ENCODE assay signal across 14 mouse cellular contexts in genomic region chr11:102610675-102611316, GRCm38 (mm10). TPM values are rescaled to one million over a fixed set of nuclear protein-coding genes. Genes with fewer than 3 reads are reported as not detected.
DNase-seq lines count a peak whose midpoint lies in the region; ATAC-seq and TF ChIP-seq lines count a peak whose summit lies in the region.
"Had no signal": no experiment of that assay in that cellular context is flagged by ENCODE, and none has a peak within 500 bp of the region (broad histone marks: within the 10 kb centered on the region; RNA-seq: fewer than 3 reads in every experiment).

No protein-coding gene starts in this region.

- peak overlapping the region; percentile 46 for H3K27ac ChIP-seq in heart, postnatal 0 days (ENCODE audit: low read depth)
- H3K27ac ChIP-seq in midbrain, embryonic 12.5 days (replicated peaks): peak overlapping the region; percentile 71
- H3K27ac ChIP-seq in midbrain, embryonic 15.5 days: no peak overlapping the region
- peak overlapping the region; percentile 58 for H3K27ac ChIP-seq in intestine, embryonic 15.5 days
- H3K27ac ChIP-seq in stomach, embryonic 16.5 days (ENCODE audit: low read length): peak overlapping the region; percentile 65

- intact Hi-C loops in heart, postnatal 36 days (cut with DNase I): no loop called here

- ATAC-seq in heart, postnatal 0 days (ENCODE audit: insufficient read depth, low read depth): no peak
- 0 out of 2 replicates have a peak, but pooled peaks have one; percentile 4 for ATAC-seq in midbrain, embryonic 12.5 days (ENCODE audit: low FRiP score, low read depth)
- no peak for ATAC-seq in midbrain, embryonic 15.5 days (replicated peaks)
- ATAC-seq in intestine, embryonic 15.5 days: no peak
- ATAC-seq in stomach, embryonic 16.5 days (ENCODE audit: insufficient read depth, low FRiP score): no peak; the same call in 1 of the 2 replicates

- 52% methylated on average over 9 of the region's 9 CpGs for WGBS in heart, postnatal 0 days
- WGBS in midbrain, embryonic 12.5 days: 9% methylated on average over 9 of the region's 9 CpGs
- WGBS in midbrain, embryonic 15.5 days: 11% methylated on average over 9 of the region's 9 CpGs
- WGBS in intestine, embryonic 15.5 days: 33% methylated on average over 9 of the region's 9 CpGs
- WGBS in stomach, embryonic 16.5 days: 21% methylated on average over 9 of the region's 9 CpGs

- H3K4me2 ChIP-seq in heart, postnatal 0 days (ENCODE audit: low read depth, low read length): no peak overlapping the region
- no peak overlapping the region for H3K4me2 ChIP-seq in midbrain, embryonic 12.5 days (replicated peaks)
- H3K4me2 ChIP-seq in midbrain, embryonic 15.5 days: no peak overlapping the region
- no peak overlapping the region; the same call in 1 of the 2 replicates for H3K4me2 ChIP-seq in intestine, embryonic 15.5 days (replicated peaks)
- 0 out of 2 replicates have a peak overlapping the region, but pooled peaks have one; percentile 16 for H3K4me2 ChIP-seq in stomach, embryonic 16.5 days (ENCODE audit: low read depth, low read length)

- no peaks in the 10 kb centered on the region for H3K36me3 ChIP-seq in heart, postnatal 0 days (replicated peaks; ENCODE audit: control insufficient read depth, insufficient read depth, low read length)
- no peaks in the 10 kb centered on the region for H3K36me3 ChIP-seq in midbrain, embryonic 12.5 days
- no peaks in the 10 kb centered on the region for H3K36me3 ChIP-seq in midbrain, embryonic 15.5 days (replicated peaks)
- H3K36me3 ChIP-seq in intestine, embryonic 15.5 days: no peaks in the 10 kb centered on the region
- no peaks in the 10 kb centered on the region for H3K36me3 ChIP-seq in stomach, embryonic 16.5 days (ENCODE audit: control insufficient read depth, insufficient read depth, low read length)

- no peak for TF ChIP-seq CTCF in heart, postnatal 0 days (IDR thresholded peaks at IDR 0.05; ENCODE audit: low read depth)

- no peak overlapping the region for H3K9ac ChIP-seq in heart, postnatal 0 days (replicated peaks; ENCODE audit: low read depth, low read length)
- H3K9ac ChIP-seq in midbrain, embryonic 12.5 days (replicated peaks): no peak overlapping the region; the same call in 1 of the 2 replicates
- no peak overlapping the region for H3K9ac ChIP-seq in midbrain, embryonic 15.5 days
- no peak overlapping the region for H3K9ac ChIP-seq in intestine, embryonic 15.5 days
- H3K9ac ChIP-seq in stomach, embryonic 16.5 days (ENCODE audit: low read length): 0 out of 2 replicates have a peak overlapping the region, but pooled peaks have one; percentile 53

- 0 out of 2 replicates have a peak, but pooled peaks cover 3% of the 10 kb centered on the region for H3K27me3 ChIP-seq in heart, postnatal 0 days (ENCODE audit: control insufficient read depth, insufficient read depth, low read length)
- H3K27me3 ChIP-seq in midbrain, embryonic 12.5 days: peaks cover 26% of the 10 kb centered on the region
- peaks cover 5% of the 10 kb centered on the region; the same call in 1 of the 2 replicates for H3K27me3 ChIP-seq in midbrain, embryonic 15.5 days (replicated peaks)
- H3K27me3 ChIP-seq in intestine, embryonic 15.5 days (replicated peaks): peaks cover 4% of the 10 kb centered on the region; the same call in 1 of the 2 replicates
- no peaks in the 10 kb centered on the region for H3K27me3 ChIP-seq in stomach, embryonic 16.5 days (ENCODE audit: control insufficient read depth, insufficient read depth, low read length)

- peaks cover 7% of the 10 kb centered on the region; the same call in 1 of the 2 replicates for H3K4me1 ChIP-seq in heart, postnatal 0 days (ENCODE audit: control insufficient read depth, insufficient read depth)
- peaks cover 39% of the 10 kb centered on the region for H3K4me1 ChIP-seq in midbrain, embryonic 12.5 days
- peaks cover 28% of the 10 kb centered on the region for H3K4me1 ChIP-seq in midbrain, embryonic 15.5 days
- H3K4me1 ChIP-seq in intestine, embryonic 15.5 days (replicated peaks): peaks cover 29% of the 10 kb centered on the region
- peaks cover 28% of the 10 kb centered on the region for H3K4me1 ChIP-seq in stomach, embryonic 16.5 days (ENCODE audit: control insufficient read depth, insufficient read depth, low read length)

- TF ChIP-seq EP300 in heart, postnatal 0 days (IDR thresholded peaks at IDR 0.05; ENCODE audit: low read depth): no peak

- H3K9me3 ChIP-seq in heart, postnatal 0 days (replicated peaks; ENCODE audit: control insufficient read depth, low read length): no peaks in the 10 kb centered on the region
- H3K9me3 ChIP-seq in midbrain, embryonic 12.5 days: no peaks in the 10 kb centered on the region
- H3K9me3 ChIP-seq in midbrain, embryonic 15.5 days: no peaks in the 10 kb centered on the region
- no peaks in the 10 kb centered on the region for H3K9me3 ChIP-seq in intestine, embryonic 15.5 days
- H3K9me3 ChIP-seq in stomach, embryonic 16.5 days (replicated peaks; ENCODE audit: control insufficient read depth, low read length): no peaks in the 10 kb centered on the region

- no peak overlapping the region for H3K4me3 ChIP-seq in heart, postnatal 0 days (ENCODE audit: low read depth, low read length)
- H3K4me3 ChIP-seq in midbrain, embryonic 12.5 days: no peak overlapping the region
- no peak overlapping the region for H3K4me3 ChIP-seq in midbrain, embryonic 15.5 days
- no peak overlapping the region for H3K4me3 ChIP-seq in intestine, embryonic 15.5 days (replicated peaks)
- H3K4me3 ChIP-seq in stomach, embryonic 16.5 days (replicated peaks; ENCODE audit: low read length): no peak overlapping the region

- DNase-seq in heart, postnatal 0 days (ENCODE audit: low spot score): no peak
- DNase-seq in heart, postnatal 36 days: no peak
- DNase-seq in frontal cortex, postnatal 25 days (ENCODE audit: low spot score in 2 of 2): no peak
- DNase-seq in adrenal gland, postnatal 14 days: no peak
- DNase-seq: cerebellum, adult 18-20 months; kidney, adult 11 months; thymus, postnatal 4 days had no signal

RNA-seq across cellular contexts. Expression of gene Fzd2, which starts 6.6 kb away (rescaled TPM):
- 38.1 and 47.1 TPM in 2 replicates for total RNA-seq in heart, postnatal 0 days (2014; rRNA removed; ENCODE audit: low replicate concordance)
- 6.5 and 7.0 TPM in 2 replicates for polyA plus RNA-seq in heart, postnatal 0 days (2015; fragmentation: Nextera tagmentation; extraction: Ambion mirVana)
- 1 to 10 TPM; 3.1 to 5.4 TPM for total RNA-seq in heart, postnatal 36 days (2021)
- polyA plus RNA-seq in midbrain, embryonic 12.5 days (2016; fragmentation: Nextera tagmentation; extraction: Ambion mirVana): 34.7 and 37.9 TPM in 2 replicates
- polyA plus RNA-seq in midbrain, embryonic 15.5 days (2015; fragmentation: Nextera tagmentation; extraction: Ambion mirVana): 7.4 and 9.5 TPM in 2 replicates
- 15.6 and 15.9 TPM in 2 replicates for polyA plus RNA-seq in intestine, embryonic 15.5 days (2015; fragmentation: Nextera tagmentation; extraction: Ambion mirVana)
- polyA plus RNA-seq in stomach, embryonic 16.5 days (2015; fragmentation: Nextera tagmentation; extraction: Ambion mirVana): 12.2 and 15.4 TPM in 2 replicates
- 4.0 and 4.4 TPM in 2 replicates for total RNA-seq in adrenal gland, postnatal 14 days (2021)
- total RNA-seq: monocyte, adult 5-6 weeks had no signal

RNA-seq across cellular contexts. Expression of gene Gm11627, which starts 31.5 kb away (rescaled TPM):
- total RNA-seq in heart, postnatal 0 days (2014; rRNA removed; ENCODE audit: low replicate concordance): 7.9 TPM in 1 of 2 replicates, not detected in the other
- 9.2 and 12.0 TPM in 2 replicates for polyA plus RNA-seq in heart, postnatal 0 days (2015; fragmentation: Nextera tagmentation; extraction: Ambion mirVana)
- total RNA-seq in heart, postnatal 36 days (2021): 1 to 10 TPM; 1.4 to 1.5 TPM
- 8.3 and 10.5 TPM in 2 replicates for polyA plus RNA-seq in midbrain, embryonic 12.5 days (2016; fragmentation: Nextera tagmentation; extraction: Ambion mirVana)
- polyA plus RNA-seq in midbrain, embryonic 15.5 days (2015; fragmentation: Nextera tagmentation; extraction: Ambion mirVana): 1.9 and 3.4 TPM in 2 replicates
- polyA plus RNA-seq in intestine, embryonic 15.5 days (2015; fragmentation: Nextera tagmentation; extraction: Ambion mirVana): 12.0 and 14.5 TPM in 2 replicates
- 21.0 and 22.0 TPM in 2 replicates for polyA plus RNA-seq in stomach, embryonic 16.5 days (2015; fragmentation: Nextera tagmentation; extraction: Ambion mirVana)
- 0.44 and 0.60 TPM in 2 replicates for total RNA-seq in adrenal gland, postnatal 14 days (2021)
- total RNA-seq: liver, adult 2 months; monocyte, adult 5-6 weeks had no signal
- polyA plus RNA-seq: liver, adult 2 months had no signal

RNA-seq across cellular contexts. Expression of gene Meioc, which starts 52.7 kb away (rescaled TPM):
- 0.04 TPM in 1 of 2 replicates, not detected in the other for total RNA-seq in heart, postnatal 0 days (2014; rRNA removed; ENCODE audit: low replicate concordance)
- 0.12 and 0.15 TPM in 2 replicates for polyA plus RNA-seq in heart, postnatal 0 days (2015; fragmentation: Nextera tagmentation; extraction: Ambion mirVana)
- not detected for total RNA-seq in heart, postnatal 36 days (2021)
- 0.31 and 0.47 TPM in 2 replicates for polyA plus RNA-seq in midbrain, embryonic 12.5 days (2016; fragmentation: Nextera tagmentation; extraction: Ambion mirVana)
- polyA plus RNA-seq in midbrain, embryonic 15.5 days (2015; fragmentation: Nextera tagmentation; extraction: Ambion mirVana): 0.13 TPM in 1 of 2 replicates, not detected in the other
- 0.30 and 0.44 TPM in 2 replicates for polyA plus RNA-seq in intestine, embryonic 15.5 days (2015; fragmentation: Nextera tagmentation; extraction: Ambion mirVana)
- 0.40 and 0.79 TPM in 2 replicates for polyA plus RNA-seq in stomach, embryonic 16.5 days (2015; fragmentation: Nextera tagmentation; extraction: Ambion mirVana)
- not detected in 2 replicates for total RNA-seq in adrenal gland, postnatal 14 days (2021)
- total RNA-seq: CH12.LX; liver, adult 2 months; monocyte, adult 5-6 weeks had no signal
- polyA plus RNA-seq: liver, adult 2 months had no signal

RNA-seq across cellular contexts. Expression of gene Gpatch8, which starts 54.6 kb away (rescaled TPM):
- 13.5 and 40.8 TPM in 2 replicates for total RNA-seq in heart, postnatal 0 days (2014; rRNA removed; ENCODE audit: low replicate concordance)
- polyA plus RNA-seq in heart, postnatal 0 days (2015; fragmentation: Nextera tagmentation; extraction: Ambion mirVana): 23.2 and 25.8 TPM in 2 replicates
- total RNA-seq in heart, postnatal 36 days (2021): 10 to 100 TPM; 18.0 to 21.9 TPM
- 72.0 and 78.5 TPM in 2 replicates for polyA plus RNA-seq in midbrain, embryonic 12.5 days (2016; fragmentation: Nextera tagmentation; extraction: Ambion mirVana)
- 72.7 and 76.4 TPM in 2 replicates for polyA plus RNA-seq in midbrain, embryonic 15.5 days (2015; fragmentation: Nextera tagmentation; extraction: Ambion mirVana)
- 41.7 and 43.1 TPM in 2 replicates for polyA plus RNA-seq in intestine, embryonic 15.5 days (2015; fragmentation: Nextera tagmentation; extraction: Ambion mirVana)
- 34.9 and 47.0 TPM in 2 replicates for polyA plus RNA-seq in stomach, embryonic 16.5 days (2015; fragmentation: Nextera tagmentation; extraction: Ambion mirVana)
- total RNA-seq in adrenal gland, postnatal 14 days (2021): 29.7 and 29.9 TPM in 2 replicates
